Mouse (Mus musculus): ENCODE measurements around the gene Rab14. TPM values are rescaled to one million over a fixed set of nuclear protein-coding genes. Genes with fewer than 3 reads are reported as not detected.

The Rab14 gene
- 100 to 1,000 TPM; 154 to 165 TPM for total RNA-seq (2021)

DNA sequence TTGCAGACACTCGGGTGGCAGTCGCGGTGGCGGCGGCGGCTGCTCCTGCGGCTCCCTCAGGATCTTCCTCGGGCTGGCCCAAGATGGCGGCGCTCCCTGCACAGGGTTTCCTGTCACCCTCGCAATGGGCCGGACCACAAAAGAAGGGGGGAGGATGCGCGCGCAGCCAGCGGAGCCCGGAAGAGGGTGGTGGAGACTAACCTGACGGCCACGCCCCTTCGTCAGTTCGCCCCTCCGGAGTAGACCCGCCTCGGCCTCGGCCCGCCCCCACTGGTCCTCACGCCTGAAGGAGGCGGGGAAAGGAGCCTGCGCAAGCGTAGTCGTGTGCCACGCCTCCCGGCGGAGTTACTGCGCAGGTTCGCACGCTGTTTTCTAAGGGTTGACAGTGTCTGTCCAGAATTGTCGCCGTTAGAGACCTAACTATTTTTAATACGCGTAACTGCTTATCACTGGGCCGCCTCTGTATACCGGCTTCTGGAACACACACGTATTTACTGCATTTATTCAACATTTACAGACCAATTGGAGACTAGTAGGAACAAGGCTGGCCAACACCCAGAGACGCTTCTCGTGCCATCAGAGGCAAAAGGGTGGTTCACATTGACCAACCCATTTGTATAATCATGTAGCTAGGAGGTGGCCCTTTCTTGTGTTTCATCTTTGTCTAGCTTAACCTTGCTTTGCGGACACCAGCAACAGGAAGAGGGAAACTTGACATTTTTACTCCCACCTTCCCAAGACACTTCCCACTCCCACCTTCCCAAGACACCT, at the start of gene Rab14:
Gene Rab14 (minus strand): TSS at position 223 of the 771 bp plus-strand sequence.
- peak; percentile 100 for DNase-seq

DNA sequence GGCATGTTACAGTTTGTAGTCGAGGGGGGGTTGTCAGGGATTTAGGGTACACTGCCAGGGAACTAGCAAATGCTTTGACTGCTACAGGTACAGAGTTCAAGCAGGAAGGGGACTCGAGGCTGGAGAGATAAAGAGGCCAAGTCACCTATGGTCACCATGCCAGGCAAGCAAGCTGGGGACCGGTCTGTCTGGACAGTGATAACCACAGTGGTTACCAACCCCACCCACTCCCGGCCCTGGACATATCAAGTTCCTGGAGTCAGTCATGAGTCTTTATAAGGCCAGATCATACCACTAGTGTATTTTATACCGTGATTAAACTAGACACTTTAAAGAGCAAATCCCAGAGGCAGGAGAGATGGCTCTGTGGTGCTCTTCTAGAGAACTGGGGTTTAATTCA, 46.8 kb upstream of the Rab14 start:
- DNase-seq = no peak

- no peak for DNase-seq
Observed at GRCm38 (mm10) chr2:35244241-35244640, 43.3 kb upstream of the Rab14 start.

- peak; percentile 27 for DNase-seq
Observed at GRCm38 (mm10) chr2:35235021-35235420, 34.1 kb upstream of the Rab14 start.

GRCm38 (mm10) chr2:35233898-35234297, 33.0 kb upstream of the Rab14 start:
- DNase-seq = no peak

DNA sequence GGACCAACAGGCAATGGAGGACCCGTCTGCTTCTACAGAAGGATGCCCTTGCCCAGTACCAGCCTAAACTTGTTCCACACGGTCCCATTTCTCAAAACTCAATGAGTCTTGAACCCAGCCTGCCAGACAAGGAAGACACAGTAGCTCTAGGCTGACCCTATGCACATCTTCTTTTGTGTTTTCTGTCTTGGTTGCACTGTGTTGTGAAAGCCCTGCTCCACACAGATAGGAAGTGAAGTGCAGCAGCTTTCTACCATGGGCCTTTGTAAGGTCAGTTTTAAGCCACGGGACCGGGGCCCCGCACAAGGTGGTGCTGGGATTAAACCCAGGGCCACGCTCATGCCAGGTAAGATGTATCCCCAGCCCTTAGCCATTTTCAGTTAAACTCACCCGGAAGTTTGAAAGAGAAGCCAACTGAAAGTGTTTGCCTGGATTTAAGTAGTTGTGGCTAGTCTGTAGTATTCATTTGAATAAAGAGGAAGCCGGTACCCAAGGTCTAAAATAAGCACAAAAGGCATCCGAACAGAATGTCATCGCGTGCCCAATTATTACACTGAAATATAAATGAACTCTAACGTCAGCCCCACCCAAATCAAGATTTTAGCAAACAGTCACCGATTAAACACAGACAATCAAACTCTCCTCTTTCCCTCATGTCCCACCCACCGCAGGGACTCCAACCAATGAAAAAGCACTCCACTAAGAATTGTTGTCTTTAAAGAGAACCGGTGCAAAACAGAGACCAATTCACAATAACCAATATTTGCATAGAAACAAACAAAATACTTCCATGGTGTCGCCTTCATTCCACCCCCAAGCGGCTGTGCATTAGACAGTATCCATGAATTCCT, 31.9 kb upstream of the Rab14 start:
- no peak for DNase-seq

GRCm38 (mm10) chr2:35231871-35232270, 31.0 kb upstream of the Rab14 start:
- DNase-seq = peak; percentile 70

DNA sequence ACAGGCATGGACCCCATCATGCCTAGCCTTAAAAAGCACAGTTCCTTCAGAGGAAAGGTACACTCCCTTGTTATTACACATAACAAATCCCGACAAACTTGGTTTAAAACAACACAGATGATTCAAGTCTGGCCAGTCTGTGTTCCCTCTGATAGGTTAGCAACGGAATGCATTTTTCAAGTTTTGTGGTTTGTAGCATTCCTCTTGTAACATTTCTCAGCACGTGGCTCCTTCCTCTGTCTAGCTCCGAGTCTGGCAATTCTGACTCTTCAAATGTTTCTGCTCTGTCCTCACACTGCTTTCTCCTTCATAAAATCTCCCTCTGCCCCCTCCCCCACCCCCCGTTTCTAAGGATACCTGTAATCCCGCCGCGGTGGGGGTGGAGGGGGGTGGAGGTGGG, 29.3 kb upstream of the Rab14 start:
- no peak for DNase-seq

DNA sequence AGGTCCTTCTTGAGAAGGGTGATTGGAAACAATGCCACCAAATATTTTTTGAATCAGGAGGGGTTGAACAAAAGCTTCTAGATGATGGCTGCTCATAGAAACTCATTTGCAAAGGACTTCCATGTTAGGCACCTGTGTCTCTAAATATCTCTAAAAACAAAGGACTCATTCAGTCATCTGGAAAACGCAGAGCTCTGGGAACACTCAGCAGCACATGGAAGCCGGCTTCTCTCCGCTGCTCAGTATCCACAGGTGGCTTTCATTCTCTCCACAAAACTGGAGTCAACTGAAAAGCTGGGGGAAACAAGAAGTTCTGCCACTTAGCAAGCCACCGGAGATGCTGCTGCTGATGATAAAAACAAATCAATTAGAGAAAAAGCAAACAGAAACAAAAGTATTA, 27.2 kb upstream of the Rab14 start:
- DNase-seq = no peak

DNA sequence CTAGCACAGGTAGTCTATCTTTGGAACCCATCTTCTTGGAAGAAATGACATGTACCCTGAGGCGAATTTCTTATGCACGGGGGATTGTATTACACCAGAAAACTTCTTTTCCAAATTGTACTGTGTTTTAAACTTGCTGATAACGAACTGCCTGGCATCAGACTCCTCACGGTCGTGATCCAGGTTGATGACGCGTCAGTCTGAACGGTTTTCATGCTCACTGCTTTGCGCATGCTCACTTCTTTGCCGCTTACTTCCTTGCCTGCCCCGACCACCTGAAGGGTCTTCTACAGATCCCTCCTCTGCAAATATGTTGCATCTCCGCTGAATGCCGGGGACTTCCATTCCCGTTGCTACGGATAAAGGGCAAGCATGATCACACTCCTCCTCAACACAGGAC, 23.4 kb upstream of the Rab14 start:
- no peak for DNase-seq

DNA sequence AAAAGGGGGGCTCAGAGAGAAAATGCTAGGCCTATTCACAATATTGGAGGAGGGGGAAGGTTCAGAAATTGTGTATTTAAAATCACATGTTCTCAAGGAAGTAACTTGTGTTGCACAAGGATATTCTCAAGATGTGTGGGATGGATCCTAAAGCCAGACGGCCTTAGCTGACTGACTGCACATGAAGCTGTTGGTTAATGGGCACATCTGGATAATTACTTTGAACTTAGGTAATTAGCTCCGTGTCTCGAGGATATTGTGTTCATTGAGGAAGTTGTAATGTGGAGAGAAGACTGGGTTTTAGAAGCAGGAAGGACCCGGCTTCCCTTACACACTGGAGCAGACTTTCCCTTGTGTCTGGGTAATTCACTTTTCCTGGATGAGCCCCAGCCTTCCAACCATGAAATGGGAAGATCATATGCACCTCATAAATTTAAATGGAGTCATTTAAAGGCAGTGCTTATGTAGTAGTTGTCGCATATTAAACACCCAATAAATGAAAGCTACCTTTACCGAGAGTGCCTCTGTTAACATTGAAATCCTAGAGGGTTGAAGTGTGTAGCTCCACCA, 22.0 kb upstream of the Rab14 start:
- no peak for DNase-seq

DNA sequence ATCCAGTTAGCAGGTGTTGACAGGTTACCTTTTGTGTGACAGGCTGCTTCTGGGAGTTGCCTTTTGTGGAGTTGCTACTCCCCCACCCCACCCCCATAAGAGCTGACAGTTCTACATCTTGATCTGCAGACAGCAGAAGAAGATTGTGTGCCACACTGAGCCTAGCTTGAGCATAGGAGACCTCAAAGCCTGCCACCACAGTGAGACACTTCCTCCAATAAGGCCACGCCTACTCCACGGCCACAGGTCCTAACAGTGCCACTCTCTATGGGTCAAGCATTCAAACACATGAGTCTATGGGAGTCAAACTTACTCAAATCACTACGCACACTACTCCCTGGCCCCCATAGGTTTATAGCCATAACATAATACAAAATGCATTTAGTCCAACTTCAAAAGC, 17.8 kb upstream of the Rab14 start:
- DNase-seq = no peak

- no peak for DNase-seq
Observed at GRCm38 (mm10) chr2:35216701-35217100, 15.8 kb upstream of the Rab14 start.

- no peak for DNase-seq
Observed at GRCm38 (mm10) chr2:35215363-35215762, 14.4 kb upstream of the Rab14 start.

GRCm38 (mm10) chr2:35214881-35215358, 14.0 kb upstream of the Rab14 start:
- peak; percentile 91 for DNase-seq

- no peak for DNase-seq
Observed at GRCm38 (mm10) chr2:35213345-35213910, 12.5 kb upstream of the Rab14 start.

GRCm38 (mm10) chr2:35211681-35212080, 10.8 kb upstream of the Rab14 start:
- no peak for DNase-seq

DNA sequence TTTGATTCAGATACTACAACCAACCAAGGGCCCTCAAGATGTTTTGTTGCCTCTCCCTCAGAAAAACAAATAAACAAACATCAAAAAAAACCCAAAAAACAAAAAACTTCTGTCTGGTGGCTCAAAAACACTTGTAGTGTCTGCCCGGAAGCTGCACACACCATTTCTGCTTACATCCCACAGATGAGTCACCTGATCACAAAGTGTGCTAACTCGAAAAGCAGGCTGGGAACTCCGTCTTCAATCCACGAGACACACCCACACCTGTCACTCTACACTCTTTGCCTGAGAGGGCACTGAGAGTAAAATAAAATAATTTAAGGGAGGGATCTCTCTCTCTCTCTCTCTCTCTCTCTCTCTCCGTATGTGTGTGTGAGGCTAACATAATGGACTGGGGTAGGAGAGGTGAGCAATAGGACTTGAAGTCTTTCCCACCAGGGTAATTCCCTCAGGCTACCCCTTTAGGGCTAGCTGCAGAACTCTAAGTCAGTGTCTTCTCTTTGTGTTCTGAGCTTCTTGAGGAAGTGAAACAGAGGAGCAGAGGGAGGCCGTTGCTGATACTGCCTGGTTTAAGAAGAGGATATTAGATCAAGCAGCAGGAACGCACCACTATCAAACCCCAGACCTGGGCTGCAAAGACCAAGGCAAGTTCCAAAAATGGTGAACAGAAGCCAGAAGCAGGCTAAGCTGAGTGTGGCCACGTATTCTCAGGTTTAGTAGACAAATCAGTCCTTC, 8.2 kb upstream of the Rab14 start:
- no peak for DNase-seq

DNA sequence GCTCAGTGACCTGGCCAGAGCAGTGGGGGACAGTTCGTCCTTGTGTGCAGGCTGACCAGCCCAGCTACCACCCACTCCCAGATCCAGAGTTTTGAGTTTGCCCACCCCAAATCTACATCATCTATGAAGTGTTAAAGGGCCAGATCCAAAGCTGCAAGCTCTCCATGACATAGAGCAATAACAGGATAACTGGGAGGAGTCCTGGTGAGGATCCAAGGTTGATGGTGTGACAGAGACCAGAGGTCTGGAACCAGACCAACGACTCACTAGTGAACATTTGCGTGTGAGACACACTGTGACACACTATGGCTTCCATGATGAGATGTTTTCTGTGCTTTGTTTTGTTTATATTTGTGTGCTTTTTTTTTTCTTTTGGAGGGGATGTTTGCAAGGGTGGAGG, 7.1 kb upstream of the Rab14 start:
- no peak for DNase-seq

DNA sequence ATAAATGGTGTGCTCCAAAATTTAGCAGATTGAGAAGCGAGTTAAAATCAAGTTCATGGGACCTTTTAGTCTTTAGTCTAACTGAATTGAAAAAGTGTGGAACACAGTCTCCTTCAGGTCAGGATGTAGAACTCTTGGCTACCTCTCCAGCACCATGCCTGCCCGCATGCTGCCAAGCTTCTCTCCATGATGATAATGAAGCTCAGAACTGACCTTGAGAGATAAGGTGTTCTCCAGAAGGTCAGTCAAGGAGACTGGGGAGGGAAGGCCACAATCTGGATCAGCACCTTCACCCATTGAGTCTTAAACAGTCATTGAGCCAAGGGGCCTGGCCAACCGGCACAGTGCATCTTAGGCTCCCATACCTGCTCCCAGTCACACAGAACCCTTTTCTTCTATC, 5.8 kb upstream of the Rab14 start:
- no peak for DNase-seq

- DNase-seq = no peak
Observed at GRCm38 (mm10) chr2:35203729-35204128, 2.8 kb upstream of the Rab14 start.

All from heart, postnatal 4 days (tissue).